In the genomic region with DNA sequence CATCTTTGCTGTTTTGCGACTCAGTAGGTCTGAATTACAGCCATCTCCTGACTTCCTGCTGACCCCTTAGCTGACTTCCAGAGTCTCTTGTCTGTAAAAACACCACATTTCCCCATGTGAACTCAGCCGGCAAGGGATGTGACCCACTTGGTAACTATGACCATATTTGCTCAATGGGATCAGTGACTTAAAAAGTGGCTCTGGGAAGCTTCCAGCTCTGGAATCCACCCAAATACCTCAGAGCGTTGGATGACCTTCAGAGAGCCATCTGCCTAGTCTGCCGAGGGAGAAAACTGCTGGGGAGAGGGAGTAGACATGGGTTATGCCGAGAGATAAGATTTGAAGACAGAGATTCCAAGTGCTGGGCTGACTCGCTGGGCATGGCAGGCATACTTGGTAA, we compare ENCODE assay signal across 12 mouse cellular contexts. TPM values are rescaled to one million over a fixed set of nuclear protein-coding genes. Genes with fewer than 3 reads are reported as not detected.
DNase-seq lines count a peak whose midpoint lies in the region; ATAC-seq and TF ChIP-seq lines count a peak whose summit lies in the region.
"Had no signal": no experiment of that assay in that cellular context is flagged by ENCODE, and none has a peak within 500 bp of the region (broad histone marks: within the 10 kb centered on the region; RNA-seq: fewer than 3 reads in every experiment).

No protein-coding gene starts in this region.

- no peak overlapping the region for H3K9ac ChIP-seq in heart, postnatal 0 days (replicated peaks; ENCODE audit: low read depth, low read length)
- H3K9ac ChIP-seq: embryonic facial prominence, embryonic 12.5 days; neural tube, embryonic 12.5 days had no signal

- no peak for TF ChIP-seq POLR2A in lung, adult 2 months (IDR thresholded peaks at IDR 0.05; ENCODE audit: borderline replicate concordance, extremely low read depth, low read depth, low read length)

- peak overlapping the region; percentile 71 for H3K27ac ChIP-seq in heart, postnatal 0 days (ENCODE audit: low read depth)
- H3K27ac ChIP-seq: embryonic facial prominence, embryonic 12.5 days; neural tube, embryonic 12.5 days had no signal

- no peaks in the 10 kb centered on the region for H3K27me3 ChIP-seq in heart, postnatal 0 days (ENCODE audit: control insufficient read depth, insufficient read depth, low read length)
- H3K27me3 ChIP-seq: embryonic facial prominence, embryonic 12.5 days; neural tube, embryonic 12.5 days had no signal

- H3K4me3 ChIP-seq in lung, adult 2 months (replicated peaks; ENCODE audit: extremely low read depth, low read depth, low read length): no peak overlapping the region
- no peak overlapping the region for H3K4me3 ChIP-seq in heart, postnatal 0 days (ENCODE audit: low read depth, low read length)
- H3K4me3 ChIP-seq: embryonic facial prominence, embryonic 12.5 days; neural tube, embryonic 12.5 days had no signal

- H3K4me1 ChIP-seq in lung, adult 2 months (ENCODE audit: control insufficient read depth, insufficient read depth, low read length): no peaks in the 10 kb centered on the region
- peaks cover 27% of the 10 kb centered on the region for H3K4me1 ChIP-seq in heart, postnatal 0 days (ENCODE audit: control insufficient read depth, insufficient read depth)
- H3K4me1 ChIP-seq: embryonic facial prominence, embryonic 12.5 days; neural tube, embryonic 12.5 days had no signal

- TF ChIP-seq CTCF in lung, adult 2 months (IDR thresholded peaks at IDR 0.05; ENCODE audit: insufficient read depth, low read length): no peak
- TF ChIP-seq CTCF in heart, postnatal 0 days (IDR thresholded peaks at IDR 0.05; ENCODE audit: low read depth): no peak

- peaks cover 23% of the 10 kb centered on the region for H3K36me3 ChIP-seq in heart, postnatal 0 days (replicated peaks; ENCODE audit: control insufficient read depth, insufficient read depth, low read length)
- H3K36me3 ChIP-seq: embryonic facial prominence, embryonic 12.5 days; G1E; neural tube, embryonic 12.5 days had no signal

- DNase-seq in lung, adult 18-20 months: peak; percentile 40 to 55
- DNase-seq in lung, adult 2 months: no peak
- DNase-seq in cerebellum, postnatal 25 days: peak; percentile 16 to 38
- peak; percentile 76 for DNase-seq in heart, postnatal 0 days (ENCODE audit: low spot score)
- peak; percentile 18 for DNase-seq in ovary, postnatal 36 days (ENCODE audit: low spot score)
- DNase-seq in frontal cortex, postnatal 10 days (ENCODE audit: low spot score in 2 of 2): no peak
- DNase-seq in thymus, postnatal 4 days: no peak

- H3K9me3 ChIP-seq in heart, postnatal 0 days (replicated peaks; ENCODE audit: control insufficient read depth, low read length): no peaks in the 10 kb centered on the region
- H3K9me3 ChIP-seq: embryonic facial prominence, embryonic 12.5 days; neural tube, embryonic 12.5 days had no signal

- ATAC-seq in heart, postnatal 0 days (ENCODE audit: insufficient read depth, low read depth): peak; percentile 71

- 49% methylated on average over 6 of the region's 6 CpGs for WGBS in lung, adult 2 months
- 15% methylated on average over 6 of the region's 6 CpGs for WGBS in heart, postnatal 0 days

- no peak for TF ChIP-seq EP300 in heart, postnatal 0 days (IDR thresholded peaks at IDR 0.05; ENCODE audit: low read depth)

- H3K4me2 ChIP-seq in heart, postnatal 0 days (ENCODE audit: low read depth, low read length): no peak overlapping the region
- H3K4me2 ChIP-seq: embryonic facial prominence, embryonic 12.5 days; neural tube, embryonic 12.5 days had no signal

RNA-seq across cellular contexts. Expression of a gene that starts 44.7 kb away (rescaled TPM):
- polyA plus RNA-seq in lung, adult 2 months (2012; rRNA removed): 26.9 and 28.2 TPM in 2 replicates
- 17.3 and 22.8 TPM in 2 replicates for total RNA-seq in heart, postnatal 0 days (2014; rRNA removed; ENCODE audit: low replicate concordance)
- 29.2 and 31.1 TPM in 2 replicates for polyA plus RNA-seq in heart, postnatal 0 days (2015; fragmentation: Nextera tagmentation; extraction: Ambion mirVana)
- total RNA-seq: megakaryocyte-erythroid progenitor cell, adult 5-6 weeks had no signal
- polyA plus RNA-seq: G1E; intestine, embryonic 14.5 days; neural tube, embryonic 12.5 days had no signal

Comparison
In these comparisons a context has a peak if more than half of its experiments do, and no peak if none do; other contexts are left out.
1. DNase-seq: peak in lung, adult 18-20 months (2 of 2), cerebellum, postnatal 25 days (2 of 2), heart, postnatal 0 days (single experiment) and ovary, postnatal 36 days (single experiment); none in lung, adult 2 months (single experiment), frontal cortex, postnatal 10 days (0 of 2) and thymus, postnatal 4 days (single experiment).